Mouse (Mus musculus) CD4-positive, CD25-positive, alpha-beta regulatory T cell, adult 4 months (primary cell): Measurements from ENCODE around the gene Cnpy1. TPM values are rescaled to one million over a fixed set of nuclear protein-coding genes. Genes with fewer than 3 reads are reported as not detected.
A peak's percentile ranks its signal among the peaks of the same experiment; 100 is the strongest.

Experiments used
- ATAC-seq: one replicate; pipeline ENCODE4 v1.8.0; 2017
- polyA plus RNA-seq, 2 experiments: library from polyadenylated mRNA; unstranded; fragments of 100-300 nt; shearing (Covaris generic); gene quantifications; one replicate each; pipeline ENCODE4 v1.2.1; 2017

Cnpy1 gene
- not detected for polyA plus RNA-seq

GRCm38 (mm10) chr5:28245574-28245973 lies at the start of gene Cnpy1:
Gene Cnpy1, minus strand, starts transcription at chr5:28245806.
- ATAC-seq, result no peak

- peak; percentile 61 for ATAC-seq
These were observed 48.4 kb upstream of the Cnpy1 start for GRCm38 (mm10) chr5:28293990-28294389.

- no peak for ATAC-seq
These were observed 46.7 kb upstream of the Cnpy1 start for GRCm38 (mm10) chr5:28292281-28292680.

GRCm38 (mm10) chr5:28291118-28291850 lies 45.7 kb upstream of the Cnpy1 start:
- no peak for ATAC-seq

GRCm38 (mm10) chr5:28290630-28291029 lies 45.0 kb upstream of the Cnpy1 start:
- ATAC-seq, result no peak

GRCm38 (mm10) chr5:28289111-28289510 lies 43.5 kb upstream of the Cnpy1 start:
- no peak for ATAC-seq

- ATAC-seq, result no peak
These were observed 31.7 kb upstream of the Cnpy1 start for GRCm38 (mm10) chr5:28277279-28277678.

GRCm38 (mm10) chr5:28272836-28273235 lies 27.2 kb upstream of the Cnpy1 start:
- no peak for ATAC-seq

- ATAC-seq, result peak; percentile 91
These were observed 23.9 kb upstream of the Cnpy1 start for GRCm38 (mm10) chr5:28269469-28269991.

GRCm38 (mm10) chr5:28267576-28267975 lies 22.0 kb upstream of the Cnpy1 start:
- no peak for ATAC-seq

- no peak for ATAC-seq
These were observed 20.0 kb upstream of the Cnpy1 start for GRCm38 (mm10) chr5:28265653-28266052.

GRCm38 (mm10) chr5:28263852-28264251 lies 18.2 kb upstream of the Cnpy1 start:
- no peak for ATAC-seq

GRCm38 (mm10) chr5:28262070-28262469 lies 16.5 kb upstream of the Cnpy1 start:
- no peak for ATAC-seq

- no peak for ATAC-seq
These were observed 14.3 kb upstream of the Cnpy1 start for GRCm38 (mm10) chr5:28259939-28260338.

- no peak for ATAC-seq
These were observed 13.8 kb upstream of the Cnpy1 start for GRCm38 (mm10) chr5:28259385-28259784.

- ATAC-seq, result no peak
These were observed 12.2 kb upstream of the Cnpy1 start for GRCm38 (mm10) chr5:28257816-28258215.

- no peak for ATAC-seq
These were observed 7.4 kb upstream of the Cnpy1 start for GRCm38 (mm10) chr5:28252999-28253398.

- no peak for ATAC-seq
These were observed 6.7 kb upstream of the Cnpy1 start for GRCm38 (mm10) chr5:28252260-28252659.

GRCm38 (mm10) chr5:28251211-28251764 lies 5.7 kb upstream of the Cnpy1 start:
- ATAC-seq, result no peak

- no peak for ATAC-seq
These were observed 4.9 kb upstream of the Cnpy1 start for GRCm38 (mm10) chr5:28250479-28250878.

GRCm38 (mm10) chr5:28245121-28245520 lies 485 bp downstream of the Cnpy1 start:
- no peak for ATAC-seq

GRCm38 (mm10) chr5:28243501-28244177 lies 2.0 kb downstream of the Cnpy1 start:
- no peak for ATAC-seq

GRCm38 (mm10) chr5:28241423-28241822 lies 4.2 kb downstream of the Cnpy1 start:
- ATAC-seq, result no peak

GRCm38 (mm10) chr5:28239829-28240228 lies 5.8 kb downstream of the Cnpy1 start:
- ATAC-seq, result no peak
